Mouse (Mus musculus) adipocyte (in vitro differentiated cells): ENCODE measurements around the gene Ewsr1.
"Not testable (repeated sequence)": the region's sequence is repeated elsewhere in the genome, so short reads cannot be mapped to it uniquely, and the experiment has no call there.

Experiments
- DNase-seq: peaks from one replicate; pipeline ENCODE4 v3.0.0-alpha.2; 2016; ENCODE audit warnings: low spot score

Gene Ewsr1

DNA sequence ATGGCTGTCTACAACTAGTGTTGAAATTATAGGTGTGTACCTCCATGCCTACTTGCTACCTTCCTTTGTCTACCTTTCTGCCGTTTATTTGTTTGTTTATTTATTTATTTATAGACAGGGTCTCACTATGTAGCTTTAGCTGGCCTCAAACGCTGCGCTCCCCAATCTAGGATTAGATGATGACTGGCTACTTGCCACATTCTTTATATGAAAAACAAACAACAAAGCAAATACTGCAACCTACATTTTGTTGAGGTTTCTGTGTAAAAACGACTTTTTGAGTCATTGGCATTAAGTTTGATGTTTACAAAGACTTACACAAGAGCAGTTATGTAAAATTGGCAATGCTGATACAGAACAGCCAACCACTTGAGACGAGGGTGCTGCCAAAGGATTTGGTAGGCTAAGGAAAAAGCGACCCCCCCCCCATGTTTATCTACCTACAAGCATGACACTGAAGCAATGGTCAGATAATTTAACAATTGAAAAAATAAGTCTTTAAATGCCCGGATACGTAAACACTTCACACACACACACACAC, 2.5 kb downstream of the Ewsr1 start:
- DNase-seq, result peak; percentile 47

DNA sequence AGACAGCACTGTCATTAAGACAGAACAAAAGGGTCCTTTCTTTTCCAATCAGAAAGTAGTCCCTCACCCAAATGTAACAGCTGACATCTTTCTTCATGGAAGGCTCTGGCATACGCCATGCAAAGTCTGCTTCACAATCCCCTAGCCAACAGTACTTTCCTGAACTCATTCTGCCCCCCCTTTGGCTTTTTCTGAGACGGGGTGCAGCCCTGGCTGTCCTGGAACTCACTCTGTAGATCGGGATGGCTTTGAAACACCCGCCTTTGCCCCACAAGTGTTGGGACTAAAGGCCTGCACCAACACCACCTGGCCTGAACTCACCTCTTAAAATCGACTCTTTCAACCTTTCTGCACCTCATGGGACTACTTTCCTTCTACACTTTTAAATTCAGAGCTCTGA, 3.2 kb downstream of the Ewsr1 start:
- DNase-seq, result no peak

DNA sequence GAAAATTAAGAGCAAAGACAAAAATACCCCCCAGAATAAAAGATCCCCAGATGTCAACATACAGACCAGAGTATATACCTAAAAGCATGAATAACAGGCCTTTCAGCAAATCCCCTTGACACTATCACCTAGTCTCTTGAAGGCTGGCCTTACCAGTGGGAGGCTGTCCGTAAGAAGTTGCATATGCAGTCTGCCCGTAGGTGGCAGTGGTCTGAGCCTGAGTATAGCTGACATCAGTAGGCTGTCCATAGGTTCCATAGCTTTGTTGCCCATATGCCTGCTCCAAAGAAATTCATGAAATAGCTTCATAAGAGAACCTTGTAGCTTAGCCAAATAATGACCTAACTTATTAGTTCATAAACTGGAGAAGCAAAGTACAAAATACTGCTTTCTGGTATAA, 7.4 kb downstream of the Ewsr1 start:
- peak; percentile 24 for DNase-seq

DNA sequence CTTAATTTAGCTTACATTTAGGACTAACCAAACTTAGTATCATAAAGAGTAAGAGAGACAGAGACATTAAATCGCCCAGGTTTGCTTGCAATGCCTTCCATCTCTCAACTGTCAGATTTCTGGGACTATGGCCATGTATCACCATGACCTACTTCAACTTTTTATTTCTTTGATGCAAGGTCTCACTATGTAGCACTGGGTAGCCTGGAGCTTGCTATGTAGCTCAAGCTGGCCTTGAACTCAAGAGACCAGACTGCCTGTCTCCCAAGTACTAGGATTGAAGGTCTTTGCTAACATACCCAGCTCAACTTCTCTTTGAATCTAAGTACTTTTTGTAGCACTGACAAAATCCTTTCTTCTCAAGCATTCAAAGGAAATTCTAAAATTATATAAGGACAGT, 9.9 kb downstream of the Ewsr1 start:
- no peak for DNase-seq

DNA sequence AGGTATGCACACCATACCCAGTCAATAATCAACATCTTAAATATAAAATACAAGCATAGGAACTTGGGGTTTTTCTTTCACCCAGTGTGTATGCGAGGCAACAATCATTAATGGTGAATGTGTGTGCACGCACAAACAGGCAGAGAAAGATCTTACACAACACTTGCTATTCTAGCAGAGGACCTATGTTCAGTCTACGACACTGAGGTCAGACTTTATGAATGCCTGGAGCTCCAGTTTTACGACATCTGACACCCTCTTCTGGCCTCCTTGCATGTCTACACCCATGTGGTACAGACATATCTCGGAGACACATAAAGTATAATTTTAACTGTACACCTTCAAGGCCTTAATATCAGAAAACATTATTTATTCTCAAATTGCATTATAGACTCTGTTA, 22.2 kb downstream of the Ewsr1 start:
- not testable (repeated sequence) for DNase-seq

DNA sequence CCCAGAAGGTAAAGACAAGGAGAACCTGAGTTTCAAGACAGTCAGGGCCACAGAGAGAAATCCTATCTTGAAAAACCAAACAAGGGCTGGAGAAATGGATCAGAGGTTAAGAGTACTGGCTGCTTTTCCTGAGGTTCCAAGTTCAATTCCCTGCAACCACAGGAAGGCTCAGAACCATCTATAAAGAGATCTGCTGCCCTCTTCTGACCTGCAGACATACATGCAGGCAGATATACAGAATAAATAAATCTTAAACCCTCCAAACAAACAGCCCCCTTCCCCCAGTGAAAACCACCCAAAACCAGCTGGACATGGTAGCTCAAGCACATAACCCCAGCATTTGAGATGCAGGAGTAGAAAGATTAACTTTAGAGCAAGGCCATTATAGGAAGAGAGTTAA, 23.3 kb downstream of the Ewsr1 start:
- DNase-seq, result peak; percentile 23

DNA sequence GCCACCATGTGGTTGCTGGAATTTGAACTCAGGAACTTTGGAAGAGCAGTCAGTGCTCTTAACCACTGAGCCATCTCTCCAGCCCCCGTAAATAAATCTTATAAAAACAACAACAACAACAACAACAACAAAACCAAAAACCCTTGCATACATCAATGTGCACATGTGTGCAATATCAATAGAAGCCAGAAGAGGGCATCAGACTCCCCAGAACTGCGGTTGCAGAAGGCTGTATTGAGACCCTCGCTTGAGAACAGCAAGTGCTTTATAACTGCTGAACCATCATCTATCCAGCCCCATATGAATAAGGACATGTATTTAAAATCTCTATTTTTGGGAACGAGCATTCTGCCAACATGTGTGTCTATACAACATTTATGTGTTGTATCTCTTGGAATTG, 24.2 kb downstream of the Ewsr1 start:
- DNase-seq, result no peak

DNA sequence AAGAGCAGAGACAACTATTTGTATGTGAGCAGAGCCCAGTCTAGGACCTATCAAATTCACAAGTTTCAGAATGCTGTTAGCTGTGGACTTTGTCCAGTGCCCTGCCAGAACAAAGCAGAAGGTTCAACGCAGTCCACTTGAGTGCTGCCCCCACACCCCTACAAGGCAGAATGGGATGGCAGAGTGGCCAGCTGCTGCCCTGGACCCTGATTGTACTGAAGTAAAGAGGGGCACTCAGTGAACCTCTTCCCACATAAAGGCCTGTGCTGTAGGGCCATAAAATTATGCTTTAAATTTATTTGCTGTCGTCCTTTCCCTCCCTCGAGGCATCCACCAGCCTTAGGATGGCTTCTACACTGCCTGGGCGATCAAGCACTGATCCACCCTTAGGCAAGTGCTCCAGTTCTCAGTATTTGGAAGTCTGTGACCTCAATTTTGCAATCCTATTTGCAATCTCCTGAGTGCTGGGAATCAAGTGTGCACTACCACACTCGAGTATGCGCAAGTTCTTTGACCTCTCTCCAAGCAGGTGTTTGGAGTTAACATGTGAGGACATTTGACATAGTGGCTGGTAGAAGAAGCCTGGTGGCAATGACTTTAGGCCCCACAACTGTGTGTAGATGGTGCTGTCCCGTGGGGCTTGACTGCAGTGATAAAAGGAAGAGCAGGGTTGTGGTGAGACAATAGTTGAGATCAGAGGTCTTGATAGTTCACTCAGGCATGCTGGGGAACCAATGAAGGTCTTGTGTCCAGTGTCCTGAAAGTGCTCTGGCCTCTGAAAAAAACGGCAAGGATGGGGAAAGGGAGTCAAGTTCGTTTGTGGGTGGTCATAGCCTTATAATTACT, 30.7 kb downstream of the Ewsr1 start:
- DNase-seq, result peak; percentile 63

DNA sequence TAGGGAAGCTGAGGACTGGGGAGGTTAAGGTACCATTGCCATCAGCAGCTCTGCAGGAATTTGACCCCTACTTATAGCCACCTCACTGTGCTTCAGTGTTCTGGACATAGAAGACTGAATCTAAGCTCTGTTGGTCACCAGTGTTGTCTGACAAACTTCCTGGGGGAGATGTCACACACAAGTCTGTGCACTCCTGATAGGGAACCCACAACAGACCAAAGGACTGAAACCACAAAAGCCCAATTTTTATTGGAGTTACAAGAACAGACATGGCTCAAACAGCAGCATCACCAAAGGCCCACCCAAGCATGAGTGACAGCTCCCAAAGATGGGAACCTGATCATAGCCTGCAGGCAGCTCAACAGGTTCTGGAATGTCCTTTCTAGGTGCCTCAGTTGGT, 32.0 kb downstream of the Ewsr1 start:
- DNase-seq, result no peak

DNA sequence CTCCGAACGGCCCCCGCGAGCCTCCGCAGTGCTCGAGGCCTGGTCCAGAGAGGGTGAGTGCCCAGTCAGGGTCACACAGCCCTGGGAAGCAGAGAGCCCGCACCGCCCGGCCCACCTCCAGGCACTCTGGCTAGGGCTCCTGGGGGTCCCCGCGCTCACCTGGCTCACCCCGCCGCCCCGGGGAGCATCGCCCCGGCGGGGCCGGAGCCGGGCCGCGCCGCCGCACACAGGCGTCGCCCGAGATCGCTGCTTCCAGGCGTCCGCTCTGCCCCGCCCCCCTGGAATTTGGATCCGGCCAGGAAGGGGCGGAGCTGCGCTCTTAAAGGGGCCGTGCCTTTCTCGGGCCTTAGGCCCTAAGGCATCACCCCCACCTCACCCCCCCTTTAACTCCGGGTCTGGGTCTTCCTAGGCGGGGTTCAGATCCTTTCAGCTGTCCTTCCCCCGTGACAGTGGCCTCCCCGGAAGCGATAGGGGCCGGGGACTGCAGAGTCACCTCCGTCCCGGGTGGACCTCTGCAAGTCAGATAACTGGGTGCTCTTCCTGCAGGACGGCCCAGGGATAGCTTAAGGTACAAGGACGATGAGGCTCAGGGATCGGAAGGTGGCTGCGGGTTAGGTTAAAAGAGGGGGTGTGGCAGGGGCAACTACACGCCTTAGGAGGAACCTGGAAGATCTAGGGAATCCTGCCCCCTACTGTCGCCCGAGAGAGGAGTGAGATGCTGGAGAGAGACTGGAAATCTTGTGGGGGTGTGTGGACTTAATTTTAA, 33.8 kb downstream of the Ewsr1 start, which contains the start of gene Gas2l1:
Gene Gas2l1, minus strand, starts transcription at position 272 of the 766 bp plus-strand sequence.
- peak; percentile 88 for DNase-seq

DNA sequence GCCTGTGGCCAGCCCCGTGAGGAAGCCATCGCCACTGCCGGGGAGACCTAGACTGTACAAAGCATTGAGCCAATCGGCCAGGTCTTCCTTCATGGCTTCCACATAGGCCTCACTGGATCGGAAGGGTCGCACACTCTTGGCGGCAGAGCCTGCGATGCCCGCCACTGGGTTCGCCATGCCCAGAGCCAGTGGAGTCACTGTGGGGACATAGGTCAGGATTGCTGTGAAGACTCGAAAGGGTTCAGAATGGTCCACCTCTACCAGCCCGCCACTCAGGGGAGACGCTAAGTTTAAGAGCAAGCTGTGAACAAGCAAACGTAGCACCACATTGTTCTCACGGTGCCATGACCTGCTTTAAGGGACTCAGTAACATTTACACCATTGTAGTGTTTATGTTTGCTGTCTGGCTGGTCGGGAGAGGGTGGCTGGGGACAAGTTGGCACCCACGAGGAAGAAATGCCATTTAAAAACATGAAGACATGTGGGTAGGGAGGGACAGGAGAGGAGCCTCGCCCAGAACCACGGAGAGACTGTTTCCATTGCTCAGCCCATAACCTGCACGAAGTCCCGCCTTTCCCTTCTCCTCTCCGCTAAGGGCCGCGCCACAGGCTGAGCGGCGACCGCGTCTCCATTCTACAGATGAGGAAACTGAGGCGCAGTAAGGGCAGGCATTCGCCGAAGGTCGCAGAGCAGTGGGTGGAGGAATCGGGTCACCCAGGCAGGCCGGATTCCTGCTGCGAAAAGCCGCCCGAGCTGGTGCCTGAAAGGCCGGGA, 34.6 kb downstream of the Ewsr1 start:
- DNase-seq, result peak; percentile 46

DNA sequence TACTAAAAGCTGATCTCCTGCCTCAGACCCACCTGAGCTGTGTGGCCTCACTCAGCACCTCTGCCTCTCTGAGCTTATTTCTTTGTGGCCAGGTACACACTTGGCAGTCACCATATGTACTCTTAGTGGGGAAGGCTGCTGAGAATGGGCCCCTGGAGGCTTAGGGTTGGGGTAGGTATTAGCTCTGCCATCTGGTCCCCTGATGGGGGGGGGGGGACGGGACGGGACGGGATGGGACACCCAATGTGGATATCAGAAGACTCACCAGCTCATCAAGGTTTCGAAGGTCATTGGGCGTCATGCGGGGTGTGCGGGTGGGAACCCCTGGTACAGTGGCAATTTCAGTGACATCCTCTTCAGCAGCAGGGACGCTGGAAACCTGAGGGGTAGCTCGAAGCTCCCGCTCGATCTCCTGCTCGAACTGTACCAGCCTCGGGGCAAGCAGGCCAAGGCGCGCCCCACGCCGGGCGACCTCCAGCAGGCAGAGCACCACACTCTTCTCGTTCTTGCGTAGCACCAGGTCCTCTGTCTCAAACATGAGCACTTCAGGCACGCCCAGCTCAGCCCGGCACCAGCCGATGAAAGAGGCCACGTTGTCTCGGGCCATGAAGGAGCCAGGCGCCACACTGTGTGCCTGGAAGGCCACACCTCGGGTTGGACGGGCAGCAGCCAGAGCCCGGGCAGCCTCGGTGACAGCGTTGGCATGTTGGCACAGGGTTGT, 35.3 kb downstream of the Ewsr1 start:
- no peak for DNase-seq

DNA sequence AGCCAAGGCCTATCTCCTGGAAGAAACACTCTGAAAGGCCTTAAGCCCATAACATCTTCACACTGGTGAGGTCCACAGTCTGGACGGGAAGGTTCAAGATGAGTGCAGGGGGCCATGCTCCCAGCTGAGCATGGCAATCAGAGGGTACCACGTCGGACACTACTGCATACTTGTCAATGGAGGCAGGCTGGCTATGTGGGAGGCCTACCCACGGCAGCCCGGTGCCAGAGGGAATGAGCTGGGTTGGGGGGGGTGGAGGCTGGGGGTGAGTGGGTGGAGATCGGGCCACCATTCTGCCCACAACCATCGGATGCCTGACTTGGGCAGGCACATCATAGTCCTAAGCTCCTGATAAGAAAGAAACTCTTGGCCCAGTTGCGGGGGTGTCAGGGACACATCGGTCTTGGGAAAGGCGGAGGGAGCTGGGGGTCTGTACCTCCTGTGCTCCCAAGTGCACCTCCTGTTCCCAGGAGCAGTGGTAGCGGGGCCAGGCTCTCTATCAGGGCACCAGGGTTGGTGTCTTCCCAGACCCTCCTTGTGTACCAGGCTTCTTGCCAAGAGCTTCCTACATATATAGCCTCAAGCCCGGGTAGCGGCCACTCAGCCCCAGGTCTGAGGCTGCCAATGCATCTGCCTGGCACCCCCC, 36.1 kb downstream of the Ewsr1 start:
- no peak for DNase-seq

DNA sequence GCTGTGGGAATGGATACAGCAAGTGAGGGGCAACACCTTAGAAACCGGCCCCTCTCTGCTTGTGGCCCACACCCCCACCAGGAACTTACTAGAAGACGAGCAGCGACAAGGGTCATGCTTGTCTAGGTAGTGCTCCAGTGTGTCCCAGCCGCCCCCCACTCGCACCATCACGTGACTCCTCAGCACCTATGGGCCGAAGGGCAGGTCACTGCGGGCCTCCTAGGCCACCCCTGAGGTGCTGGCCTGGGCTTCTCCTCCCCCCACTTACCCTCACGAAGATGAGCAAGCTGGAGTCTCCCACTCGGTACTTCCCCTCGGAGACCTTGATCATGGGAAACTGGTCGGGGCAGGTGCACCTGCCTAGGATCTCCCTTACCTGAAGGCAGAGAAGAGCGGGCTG, 36.7 kb downstream of the Ewsr1 start:
- no peak for DNase-seq

DNA sequence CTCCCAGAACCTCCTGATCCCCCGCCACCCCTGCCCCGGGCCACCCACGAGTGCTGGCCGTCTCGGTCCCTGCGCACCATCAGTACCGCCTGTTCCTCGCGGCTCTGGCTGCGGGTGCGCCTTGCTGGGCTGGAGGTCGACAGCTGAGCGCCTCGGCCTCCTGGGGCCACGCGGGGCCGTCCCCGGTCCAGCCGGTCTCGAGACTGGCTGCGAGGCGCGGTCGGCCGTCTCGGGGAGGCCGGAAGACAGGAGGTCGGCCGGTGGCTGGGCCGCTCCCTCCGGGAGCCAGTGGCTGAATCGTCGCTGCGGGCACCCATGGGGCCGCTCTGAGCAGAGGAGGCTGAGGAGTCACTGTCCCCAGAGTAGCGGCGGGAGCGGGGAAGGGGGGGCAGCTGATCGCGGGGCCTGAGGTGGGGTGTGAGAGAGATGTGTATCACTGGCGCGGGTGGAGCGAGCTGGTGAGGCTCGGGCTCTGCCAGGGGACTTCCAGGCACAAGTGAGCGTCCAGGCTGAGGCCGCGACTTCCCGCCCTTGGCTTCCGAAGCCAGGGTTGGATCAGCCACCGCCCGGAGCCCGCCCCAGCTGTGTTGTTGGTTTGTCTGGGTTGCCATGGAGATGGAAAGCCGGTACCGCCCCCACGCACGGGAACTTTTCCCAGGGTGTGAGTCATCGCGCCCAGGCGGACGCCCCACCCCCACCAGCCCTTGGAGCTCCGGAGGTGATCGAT, 37.5 kb downstream of the Ewsr1 start:
- no peak for DNase-seq

DNA sequence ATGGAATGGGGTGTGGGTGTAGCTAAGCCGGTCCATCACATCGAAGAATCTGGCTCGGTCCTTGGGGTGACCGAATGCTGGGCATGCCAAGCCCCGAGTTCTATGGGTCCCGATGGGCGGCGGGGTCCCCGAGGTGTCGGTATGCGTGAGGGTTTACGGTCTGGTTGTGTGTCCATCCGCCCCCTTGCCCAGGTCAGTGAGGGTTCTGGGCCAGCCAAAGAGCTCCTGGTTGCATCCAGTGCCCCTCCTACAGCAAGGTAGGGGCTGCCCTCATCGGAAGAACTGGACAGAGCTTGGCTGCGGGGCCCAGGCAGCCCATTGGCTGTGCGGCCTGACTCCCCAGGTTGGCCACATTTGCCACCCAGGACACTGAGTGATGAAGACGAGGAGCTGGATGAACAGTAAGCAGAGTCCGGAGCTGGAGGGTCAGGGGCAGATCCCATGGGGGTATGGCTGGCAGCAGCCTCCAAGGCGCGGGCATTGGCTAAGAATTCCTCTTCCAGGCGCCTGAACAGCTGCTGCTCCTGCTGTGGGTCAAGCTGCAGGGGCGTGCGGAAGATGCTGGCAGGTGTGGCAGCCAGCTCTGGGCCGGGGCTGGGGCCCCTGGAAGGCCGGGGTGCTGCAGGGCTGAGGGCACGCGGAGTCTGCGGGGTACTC, 38.2 kb downstream of the Ewsr1 start:
- DNase-seq, result no peak

DNA sequence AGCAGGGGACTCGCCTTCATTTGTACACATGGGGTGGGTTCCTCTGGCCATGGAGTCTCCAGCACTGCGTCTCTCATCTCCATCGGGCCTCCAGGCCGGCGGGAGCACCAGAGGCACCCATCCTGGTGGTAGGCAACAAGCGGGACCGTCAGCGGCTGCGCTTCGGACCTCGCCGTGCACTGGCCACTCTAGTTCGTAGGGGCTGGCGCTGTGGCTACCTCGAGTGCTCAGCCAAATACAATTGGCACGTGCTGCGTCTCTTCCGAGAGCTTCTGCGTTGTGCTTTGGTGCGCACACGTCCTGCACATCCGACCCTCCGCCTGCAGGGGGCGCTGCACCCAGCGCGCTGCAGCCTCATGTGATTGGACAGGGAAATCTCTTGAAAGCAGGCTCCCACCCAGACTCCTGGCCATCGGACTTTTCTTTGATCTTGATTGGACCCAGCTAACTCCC, 39.3 kb downstream of the Ewsr1 start:
- no peak for DNase-seq

DNA sequence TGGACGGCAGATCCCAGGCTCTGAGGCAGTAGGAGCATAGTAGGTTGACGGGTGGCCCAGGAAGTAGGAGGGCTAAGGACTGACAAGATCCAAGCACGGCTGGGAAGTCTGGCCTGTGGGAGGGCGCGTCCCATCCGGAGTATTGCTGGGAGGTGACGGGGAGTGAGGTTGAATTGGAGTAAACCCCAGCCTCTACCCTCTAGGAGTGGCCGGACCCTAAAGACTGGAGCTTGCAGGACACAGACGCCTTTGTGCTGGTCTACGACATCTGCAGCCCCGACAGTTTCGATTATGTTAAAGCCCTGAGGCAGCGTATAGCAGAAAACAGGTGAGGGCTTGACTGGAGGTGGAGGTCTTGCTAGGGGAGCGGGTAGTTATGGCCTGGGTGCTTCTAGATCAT, 39.8 kb downstream of the Ewsr1 start:
- DNase-seq, result no peak

DNA sequence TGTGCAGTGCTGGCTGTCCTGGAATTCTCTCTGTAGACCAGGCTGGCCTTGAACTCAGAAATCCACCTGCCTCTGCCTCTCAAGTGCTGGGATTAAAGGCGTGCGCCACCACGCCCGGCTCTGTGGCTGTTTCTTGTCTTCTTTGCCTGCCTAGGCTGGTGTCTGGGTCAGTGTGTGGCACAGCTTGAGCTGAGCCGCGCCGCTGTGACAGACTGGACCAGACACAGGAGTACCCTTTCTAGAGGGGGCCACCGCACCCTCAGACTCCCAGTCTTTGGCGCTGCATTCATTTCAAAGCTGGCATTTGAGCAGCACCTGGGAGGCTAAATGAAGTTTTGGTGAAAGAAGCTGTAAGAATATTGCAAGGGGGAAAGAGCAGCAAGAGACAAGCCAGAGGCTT, 40.3 kb downstream of the Ewsr1 start:
- no peak for DNase-seq
